Mouse (Mus musculus): ENCODE data around the gene Itgb8. TPM values are rescaled to one million over a fixed set of nuclear protein-coding genes. Genes with fewer than 3 reads are reported as not detected.

The Itgb8 gene
- polyA plus RNA-seq, 1 experiment from 2014 or later = 6.5 TPM

- Histone ChIP-seq H3K27ac (replicated peaks) (no peak overlapping the region), H3K27me3 (replicated peaks; ENCODE audit: low read depth, poor library complexity, severe bottlenecking) (no peaks in the 10 kb centered on the region), H3K36me3 (replicated peaks) (peaks cover 21% of the 10 kb centered on the region), H3K9me3 (no peaks in the 10 kb centered on the region), H3K4me3 (no peak overlapping the region), H3K4me1 (no peaks in the 10 kb centered on the region)
- DNase-seq (ENCODE audit: low spot score) = no peak
- 47% methylated on average over 4 of the region's 4 CpGs for WGBS
Observed at GRCm38 (mm10) chr12:119159254-119159933, 79.2 kb downstream of the Itgb8 start.

GRCm38 (mm10) chr12:119157686-119158085 is 80.9 kb downstream of the Itgb8 start:
- 88% methylated on average over 2 of the region's 2 CpGs for WGBS
- Histone ChIP-seq H3K4me3 (no peak overlapping the region), H3K9me3 (no peaks in the 10 kb centered on the region), H3K4me1 (no peaks in the 10 kb centered on the region), H3K27ac (replicated peaks) (no peak overlapping the region), H3K27me3 (replicated peaks; ENCODE audit: low read depth, poor library complexity, severe bottlenecking) (no peaks in the 10 kb centered on the region), H3K36me3 (replicated peaks) (peaks cover 8% of the 10 kb centered on the region)
- DNase-seq (ENCODE audit: low spot score) = no peak

- peaks cover 2% of the 10 kb centered on the region; the same call in 1 of the 2 replicates for H3K36me3 ChIP-seq (replicated peaks)
- WGBS = 94% methylated on average over 3 of the region's 3 CpGs
- no peak for DNase-seq (ENCODE audit: low spot score)
- H3K9me3 ChIP-seq = no peaks in the 10 kb centered on the region
- H3K27ac ChIP-seq (replicated peaks) = no peak overlapping the region
- no peaks in the 10 kb centered on the region for H3K4me1 ChIP-seq
- H3K4me3 ChIP-seq = no peak overlapping the region
- no peaks in the 10 kb centered on the region for H3K27me3 ChIP-seq (replicated peaks; ENCODE audit: low read depth, poor library complexity, severe bottlenecking)
Observed at GRCm38 (mm10) chr12:119157068-119157467, 81.5 kb downstream of the Itgb8 start.

- no peaks in the 10 kb centered on the region for H3K36me3 ChIP-seq (replicated peaks)
- no peaks in the 10 kb centered on the region for H3K9me3 ChIP-seq
- H3K4me3 ChIP-seq = no peak overlapping the region
- DNase-seq (ENCODE audit: low spot score) = no peak
- H3K4me1 ChIP-seq = no peaks in the 10 kb centered on the region
- no peak overlapping the region for H3K27ac ChIP-seq (replicated peaks)
- 80% methylated on average over 4 of the region's 4 CpGs for WGBS
- no peaks in the 10 kb centered on the region for H3K27me3 ChIP-seq (replicated peaks; ENCODE audit: low read depth, poor library complexity, severe bottlenecking)
Observed at GRCm38 (mm10) chr12:119155566-119155965, 83.0 kb downstream of the Itgb8 start.

- Histone ChIP-seq H3K4me1 (no peaks in the 10 kb centered on the region), H3K9me3 (no peaks in the 10 kb centered on the region), H3K27ac (replicated peaks) (no peak overlapping the region), H3K27me3 (replicated peaks; ENCODE audit: low read depth, poor library complexity, severe bottlenecking) (no peaks in the 10 kb centered on the region), H3K4me3 (no peak overlapping the region), H3K36me3 (replicated peaks) (no peaks in the 10 kb centered on the region)
- 91% methylated on average over 2 of the region's 2 CpGs for WGBS
- no peak for DNase-seq (ENCODE audit: low spot score)
Observed at GRCm38 (mm10) chr12:119150956-119151355, 87.6 kb downstream of the Itgb8 start.

GRCm38 (mm10) chr12:119147753-119148152 is 90.8 kb downstream of the Itgb8 start:
- 86% methylated on average over 3 of the region's 3 CpGs for WGBS
- Histone ChIP-seq H3K9me3 (no peaks in the 10 kb centered on the region), H3K36me3 (replicated peaks) (no peaks in the 10 kb centered on the region), H3K27me3 (replicated peaks; ENCODE audit: low read depth, poor library complexity, severe bottlenecking) (no peaks in the 10 kb centered on the region), H3K4me3 (no peak overlapping the region), H3K27ac (replicated peaks) (no peak overlapping the region), H3K4me1 (no peaks in the 10 kb centered on the region)
- DNase-seq (ENCODE audit: low spot score) = no peak

- Histone ChIP-seq H3K27ac (replicated peaks) (no peak overlapping the region), H3K27me3 (replicated peaks; ENCODE audit: low read depth, poor library complexity, severe bottlenecking) (no peaks in the 10 kb centered on the region), H3K4me3 (no peak overlapping the region), H3K36me3 (replicated peaks) (no peaks in the 10 kb centered on the region), H3K9me3 (no peaks in the 10 kb centered on the region), H3K4me1 (no peaks in the 10 kb centered on the region)
- WGBS = 94% methylated on average over 1 of the region's 1 CpGs
- no peak for DNase-seq (ENCODE audit: low spot score)
Observed at GRCm38 (mm10) chr12:119146031-119146430, 92.6 kb downstream of the Itgb8 start.

GRCm38 (mm10) chr12:119137946-119138345 is 100.7 kb downstream of the Itgb8 start:
- Histone ChIP-seq H3K36me3 (replicated peaks) (no peaks in the 10 kb centered on the region), H3K4me3 (no peak overlapping the region), H3K27ac (replicated peaks) (no peak overlapping the region), H3K27me3 (replicated peaks; ENCODE audit: low read depth, poor library complexity, severe bottlenecking) (no peaks in the 10 kb centered on the region), H3K9me3 (no peaks in the 10 kb centered on the region), H3K4me1 (no peaks in the 10 kb centered on the region)
- 90% methylated on average over 1 of the region's 1 CpGs for WGBS
- DNase-seq (ENCODE audit: low spot score) = no peak

- H3K27me3 ChIP-seq (replicated peaks; ENCODE audit: low read depth, poor library complexity, severe bottlenecking) = no peaks in the 10 kb centered on the region
- DNase-seq (ENCODE audit: low spot score) = no peak
- no peaks in the 10 kb centered on the region for H3K36me3 ChIP-seq (replicated peaks)
- H3K4me3 ChIP-seq = no peak overlapping the region
- H3K27ac ChIP-seq (replicated peaks) = no peak overlapping the region
- 80% methylated on average over 6 of the region's 6 CpGs for WGBS
- H3K9me3 ChIP-seq = no peaks in the 10 kb centered on the region
- no peaks in the 10 kb centered on the region for H3K4me1 ChIP-seq
Observed at GRCm38 (mm10) chr12:119113522-119114135, 125.0 kb downstream of the Itgb8 start.

- Histone ChIP-seq H3K36me3 (replicated peaks) (no peaks in the 10 kb centered on the region), H3K4me3 (no peak overlapping the region), H3K27ac (replicated peaks) (no peak overlapping the region), H3K9me3 (no peaks in the 10 kb centered on the region), H3K4me1 (no peaks in the 10 kb centered on the region), H3K27me3 (replicated peaks; ENCODE audit: low read depth, poor library complexity, severe bottlenecking) (no peaks in the 10 kb centered on the region)
- no peak for DNase-seq (ENCODE audit: low spot score)
- WGBS = 47% methylated on average over 2 of the region's 2 CpGs
Observed at GRCm38 (mm10) chr12:119110091-119110490, 128.5 kb downstream of the Itgb8 start.

Other genes starting within 250 kb of the Itgb8 start
- 0.75 and 0.77 TPM in 2 replicates for gene Macc1, start 75.5 kb upstream of the Itgb8 start, polyA plus RNA-seq (2016; fragmentation: Nextera tagmentation; extraction: Ambion mirVana)

Measured in embryonic facial prominence, embryonic 10.5 days (tissue).